Comparison of ENCODE assay signal across 9 mouse cellular contexts in the genomic region with DNA sequence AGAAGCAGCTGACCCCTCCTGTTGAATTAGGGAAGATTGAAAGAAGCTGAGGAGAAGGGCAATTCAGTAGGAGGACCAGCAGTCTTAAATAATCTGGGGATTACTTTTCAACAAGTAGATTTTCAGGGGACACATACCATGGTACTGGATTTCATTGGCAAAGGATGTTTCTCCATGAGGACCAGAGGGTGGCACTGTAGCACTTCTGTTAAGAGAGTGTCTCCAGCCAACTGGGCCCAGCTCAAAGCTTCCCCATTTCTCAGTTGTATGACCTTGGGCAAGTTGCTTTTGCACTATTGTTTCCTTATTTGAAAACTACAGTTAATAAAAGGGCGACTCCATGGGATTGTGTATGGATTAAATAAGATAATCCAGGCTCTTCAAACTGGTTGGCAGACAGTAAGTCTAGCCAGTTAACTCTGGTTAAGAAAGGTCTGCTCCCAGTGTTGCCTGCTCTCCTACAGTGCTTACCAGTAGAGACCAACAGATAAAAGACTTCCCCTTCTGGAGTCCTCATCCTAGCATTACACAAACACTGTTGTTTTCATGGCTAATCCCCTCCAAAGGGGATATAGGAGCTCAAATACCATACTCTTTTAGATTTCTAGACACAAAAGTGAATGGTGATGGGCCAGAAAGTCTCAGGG.
DNase-seq lines count a peak whose midpoint lies in the region; ATAC-seq and TF ChIP-seq lines count a peak whose summit lies in the region.
"Had no signal": no experiment of that assay in that cellular context is flagged by ENCODE, and none has a peak within 500 bp of the region (broad histone marks: within the 10 kb centered on the region; RNA-seq: fewer than 3 reads in every experiment).

No protein-coding gene starts in this region.

- H3K36me3 ChIP-seq in ES-E14 (ENCODE audit: control insufficient read depth, insufficient read depth, low read length, poor library complexity, severe bottlenecking): no peaks in the 10 kb centered on the region
- no peaks in the 10 kb centered on the region for H3K36me3 ChIP-seq in embryonic facial prominence, embryonic 14.5 days (ENCODE audit: control insufficient read depth, insufficient read depth, low read length)
- no peaks in the 10 kb centered on the region for H3K36me3 ChIP-seq in hindbrain, embryonic 13.5 days
- no peaks in the 10 kb centered on the region for H3K36me3 ChIP-seq in limb, embryonic 10.5 days
- H3K36me3 ChIP-seq: G1E had no signal

- no peak overlapping the region for H3K9ac ChIP-seq in ES-E14 (ENCODE audit: insufficient read depth, low read depth, low read length, poor library complexity, severe bottlenecking)
- no peak overlapping the region for H3K9ac ChIP-seq in embryonic facial prominence, embryonic 14.5 days (ENCODE audit: low read depth, low read length)
- no peak overlapping the region for H3K9ac ChIP-seq in hindbrain, embryonic 13.5 days

- no peaks in the 10 kb centered on the region for H3K4me1 ChIP-seq in ES-E14 (ENCODE audit: control insufficient read depth in 2 of 2, insufficient read depth in 2 of 2, low read length in 2 of 2, poor library complexity in 1 of 2)
- H3K4me1 ChIP-seq in embryonic facial prominence, embryonic 14.5 days (ENCODE audit: control insufficient read depth, insufficient read depth, low read length): no peaks in the 10 kb centered on the region
- 0 out of 2 replicates have a peak, but pooled peaks cover 3% of the 10 kb centered on the region for H3K4me1 ChIP-seq in hindbrain, embryonic 13.5 days (replicated peaks)
- no peaks in the 10 kb centered on the region for H3K4me1 ChIP-seq in limb, embryonic 10.5 days

- DNase-seq in frontal cortex, postnatal 14 days (ENCODE audit: low spot score in 2 of 2): no peak
- peak; percentile 9 for DNase-seq in ES-E14 (ENCODE audit: low read depth, low spot score)
- DNase-seq in embryonic facial prominence, embryonic 14.5 days (ENCODE audit: low spot score): peak; percentile 86
- peak; percentile 34 for DNase-seq in limb, embryonic 10.5 days (ENCODE audit: low spot score)
- peak; percentile 78 for DNase-seq in retina, postnatal 1 day
- DNase-seq in urinary bladder, postnatal 4 days (ENCODE audit: low spot score in 2 of 2): no peak

- H3K4me3 ChIP-seq in ES-E14 (ENCODE audit: insufficient read depth in 1 of 2, low read depth in 1 of 2, low read length in 2 of 2, poor library complexity in 1 of 2, severe bottlenecking in 1 of 2): no peak overlapping the region
- H3K4me3 ChIP-seq in embryonic facial prominence, embryonic 14.5 days (ENCODE audit: low read depth, low read length): no peak overlapping the region
- H3K4me3 ChIP-seq in hindbrain, embryonic 13.5 days: no peak overlapping the region
- H3K4me3 ChIP-seq in limb, embryonic 10.5 days: no peak overlapping the region

- in situ Hi-C loops in ES-E14 (cut with MboI; ENCODE audit: low sequenced_read_pairs in 2 of 2, unreplicated experiment in 2 of 2): no loop called here

- H3K9me3 ChIP-seq in ES-E14 (ENCODE audit: control insufficient read depth, insufficient read depth, low read depth, low read length): no peaks in the 10 kb centered on the region
- H3K9me3 ChIP-seq in embryonic facial prominence, embryonic 14.5 days (ENCODE audit: control insufficient read depth, low read length): no peaks in the 10 kb centered on the region
- no peaks in the 10 kb centered on the region for H3K9me3 ChIP-seq in hindbrain, embryonic 13.5 days
- no peaks in the 10 kb centered on the region for H3K9me3 ChIP-seq in limb, embryonic 10.5 days (replicated peaks)
- H3K9me3 ChIP-seq: G1E had no signal

- H3K27ac ChIP-seq in ES-E14 (ENCODE audit: insufficient read depth, low read depth, low read length, poor library complexity, severe bottlenecking): no peak overlapping the region
- H3K27ac ChIP-seq in embryonic facial prominence, embryonic 14.5 days (replicated peaks; ENCODE audit: low read depth, low read length): no peak overlapping the region
- H3K27ac ChIP-seq in hindbrain, embryonic 13.5 days: no peak overlapping the region
- H3K27ac ChIP-seq in limb, embryonic 10.5 days: no peak overlapping the region

- no peak overlapping the region for H3K4me2 ChIP-seq in embryonic facial prominence, embryonic 14.5 days (ENCODE audit: low read depth, low read length)
- H3K4me2 ChIP-seq in hindbrain, embryonic 13.5 days: no peak overlapping the region

- 25% methylated on average over 1 of the region's 1 CpGs for WGBS in embryonic facial prominence, embryonic 14.5 days
- 26% methylated on average over 1 of the region's 1 CpGs for WGBS in hindbrain, embryonic 13.5 days
- WGBS in limb, embryonic 10.5 days: 28% methylated on average over 1 of the region's 1 CpGs

- no peaks in the 10 kb centered on the region for H3K27me3 ChIP-seq in embryonic facial prominence, embryonic 14.5 days (replicated peaks; ENCODE audit: control insufficient read depth, insufficient read depth, low read length)
- no peaks in the 10 kb centered on the region for H3K27me3 ChIP-seq in hindbrain, embryonic 13.5 days
- no peaks in the 10 kb centered on the region for H3K27me3 ChIP-seq in limb, embryonic 10.5 days (ENCODE audit: low read depth, poor library complexity, severe bottlenecking)

- peak; percentile 100 for ATAC-seq in frontal cortex, adult (ENCODE audit: low TSS enrichment)
- ATAC-seq in embryonic facial prominence, embryonic 14.5 days (ENCODE audit: low read depth): 0 out of 2 replicates have a peak, but pooled peaks have one; percentile 70
- 0 out of 2 replicates have a peak, but pooled peaks have one; percentile 62 for ATAC-seq in hindbrain, embryonic 13.5 days (ENCODE audit: low FRiP score)

TF ChIP-seq in ES-E14, 5 proteins besides CTCF, POLR2A, EP300 and RAD21:
- TF ChIP-seq CHD2 (IDR thresholded peaks at IDR 0.05; ENCODE audit: low read depth, low read length) (no peak), ZC3H11A (IDR thresholded peaks at IDR 0.05; ENCODE audit: borderline replicate concordance, low read depth, low read length) (peak; percentile 42; the same call in 1 of the 2 replicates), HCFC1 (IDR thresholded peaks at IDR 0.05; ENCODE audit: borderline replicate concordance, insufficient read depth, low read length) (no peak)

Comparison
In these comparisons a context has a peak if more than half of its experiments do, and no peak if none do; other contexts are left out.
1. DNase-seq: peak in ES-E14 (single experiment), embryonic facial prominence, embryonic 14.5 days (single experiment), limb, embryonic 10.5 days (single experiment) and retina, postnatal 1 day (single experiment); none in frontal cortex, postnatal 14 days (0 of 2) and urinary bladder, postnatal 4 days (0 of 2).
2. Peak in every context shown above with its lines, with median percentiles within 50 percentile points of each other: ATAC-seq.